Comparison of ENCODE assay signal across 9 mouse cellular contexts in genomic region chr2:153929871-153930413, GRCm38 (mm10). TPM values are rescaled to one million over a fixed set of nuclear protein-coding genes. Genes with fewer than 3 reads are reported as not detected.
DNase-seq lines count a peak whose midpoint lies in the region; ATAC-seq lines count a peak whose summit lies in the region.
"Had no signal": no experiment of that assay in that cellular context is flagged by ENCODE, and none has a peak within 500 bp of the region (broad histone marks: within the 10 kb centered on the region; RNA-seq: fewer than 3 reads in every experiment).

No protein-coding gene starts in this region.

- ATAC-seq in forebrain, embryonic 16.5 days: no peak

- 49% methylated on average over 3 of the region's 3 CpGs for WGBS in forebrain, embryonic 10.5 days
- WGBS in forebrain, embryonic 16.5 days: 40% methylated on average over 3 of the region's 3 CpGs

- H3K4me1 ChIP-seq in forebrain, embryonic 10.5 days: peaks cover 18% of the 10 kb centered on the region
- no peaks in the 10 kb centered on the region for H3K4me1 ChIP-seq in forebrain, embryonic 16.5 days (replicated peaks; ENCODE audit: control insufficient read depth, insufficient read depth, low read length)

- no peak overlapping the region for H3K4me3 ChIP-seq in forebrain, embryonic 10.5 days
- H3K4me3 ChIP-seq in forebrain, embryonic 16.5 days (replicated peaks; ENCODE audit: low read length): no peak overlapping the region
- H3K4me3 ChIP-seq: hindbrain, embryonic 15.5 days had no signal

- DNase-seq in forebrain, embryonic 10.5 days (ENCODE audit: extremely low spot score, low spot score): peak; percentile 63
- DNase-seq in urinary bladder, postnatal 14 days (ENCODE audit: low spot score): peak; percentile 42
- DNase-seq in urinary bladder, postnatal 10 days (ENCODE audit: low spot score): no peak
- DNase-seq in embryo, embryonic 10.5 days (ENCODE audit: low spot score): peak; percentile 73
- DNase-seq in hindlimb bud, embryonic 11.5 days (ENCODE audit: extremely low spot score, low read depth, low spot score): peak; percentile 20
- peak; percentile 55 for DNase-seq in lung, postnatal 10 days
- DNase-seq in right cerebral cortex, postnatal 4 days: peak; percentile 61

- no peak overlapping the region for H3K9ac ChIP-seq in forebrain, embryonic 16.5 days (replicated peaks; ENCODE audit: low read depth, low read length)
- H3K9ac ChIP-seq: hindbrain, embryonic 15.5 days had no signal

- H3K4me2 ChIP-seq in forebrain, embryonic 16.5 days (ENCODE audit: low read length): no peak overlapping the region
- H3K4me2 ChIP-seq: hindbrain, embryonic 15.5 days had no signal

- H3K27ac ChIP-seq in forebrain, embryonic 10.5 days: no peak overlapping the region
- H3K27ac ChIP-seq in forebrain, embryonic 16.5 days (ENCODE audit: low read length): no peak overlapping the region
- H3K27ac ChIP-seq: hindbrain, embryonic 15.5 days had no signal

- H3K36me3 ChIP-seq in forebrain, embryonic 10.5 days (replicated peaks): no peaks in the 10 kb centered on the region
- H3K36me3 ChIP-seq in forebrain, embryonic 16.5 days (ENCODE audit: control insufficient read depth, insufficient read depth): no peaks in the 10 kb centered on the region
- H3K36me3 ChIP-seq: hindbrain, embryonic 15.5 days had no signal

- no peaks in the 10 kb centered on the region for H3K9me3 ChIP-seq in forebrain, embryonic 10.5 days
- no peaks in the 10 kb centered on the region for H3K9me3 ChIP-seq in forebrain, embryonic 16.5 days (ENCODE audit: control insufficient read depth, low read length)
- H3K9me3 ChIP-seq: hindbrain, embryonic 15.5 days had no signal

- no peaks in the 10 kb centered on the region for H3K27me3 ChIP-seq in forebrain, embryonic 10.5 days (ENCODE audit: poor library complexity, severe bottlenecking)
- no peaks in the 10 kb centered on the region for H3K27me3 ChIP-seq in forebrain, embryonic 16.5 days (replicated peaks; ENCODE audit: control insufficient read depth, insufficient read depth, low read length)
- H3K27me3 ChIP-seq: hindbrain, embryonic 15.5 days had no signal

RNA-seq across cellular contexts. Expression of gene Bpifb4, which starts 8.1 kb away (rescaled TPM):
- polyA plus RNA-seq in forebrain, embryonic 10.5 days (2016; fragmentation: Nextera tagmentation; extraction: Ambion mirVana): not detected in 2 replicates
- polyA plus RNA-seq in forebrain, embryonic 16.5 days (2015; fragmentation: Nextera tagmentation; extraction: Ambion mirVana): not detected in 2 replicates
- polyA plus RNA-seq: hindbrain, embryonic 15.5 days had no signal

RNA-seq across cellular contexts. Expression of gene Bpifb3, which starts 11.9 kb away (rescaled TPM):
- polyA plus RNA-seq in forebrain, embryonic 10.5 days (2016; fragmentation: Nextera tagmentation; extraction: Ambion mirVana): not detected in 2 replicates
- polyA plus RNA-seq in forebrain, embryonic 16.5 days (2015; fragmentation: Nextera tagmentation; extraction: Ambion mirVana): not detected in 2 replicates
- polyA plus RNA-seq: hindbrain, embryonic 15.5 days had no signal

RNA-seq across cellular contexts. Expression of gene Bpifb6, which starts 29.8 kb away (rescaled TPM):
- polyA plus RNA-seq in forebrain, embryonic 10.5 days (2016; fragmentation: Nextera tagmentation; extraction: Ambion mirVana): not detected in 2 replicates
- not detected in 2 replicates for polyA plus RNA-seq in forebrain, embryonic 16.5 days (2015; fragmentation: Nextera tagmentation; extraction: Ambion mirVana)

RNA-seq across cellular contexts. Expression of gene Bpifa6, which starts 44.8 kb away (rescaled TPM):
- not detected in 2 replicates for polyA plus RNA-seq in forebrain, embryonic 10.5 days (2016; fragmentation: Nextera tagmentation; extraction: Ambion mirVana)
- polyA plus RNA-seq in forebrain, embryonic 16.5 days (2015; fragmentation: Nextera tagmentation; extraction: Ambion mirVana): not detected in 2 replicates
- polyA plus RNA-seq: hindbrain, embryonic 15.5 days had no signal

RNA-seq across cellular contexts. Expression of gene Bpifb2, which starts 55.1 kb away (rescaled TPM):
- not detected in 2 replicates for polyA plus RNA-seq in forebrain, embryonic 10.5 days (2016; fragmentation: Nextera tagmentation; extraction: Ambion mirVana)
- polyA plus RNA-seq in forebrain, embryonic 16.5 days (2015; fragmentation: Nextera tagmentation; extraction: Ambion mirVana): not detected in 2 replicates
